Mouse (Mus musculus) CH12.LX (cell line): ENCODE measurements at regions not wholly inside any gene's neighbourhood (a gene's known extent, or its start where the extent isn't known, plus 50 kb on each side); places are given as distances from the start of the nearest gene placed in this dataset.

Experiments
- DNase-seq: peaks from one replicate; pipeline ENCODE4 v3.0.0-alpha.2; 2013; ENCODE audit errors: extremely low read depth
- H3K27ac ChIP-seq: 2 replicates; pipeline ENCODE4 v1.5.1; 2012; ENCODE audit warnings: low read depth, mild to moderate bottlenecking, control low read depth, moderate library complexity; ENCODE audit not compliant: insufficient read depth
- H3K27me3 ChIP-seq: replicated peaks from 2 replicates; pipeline ENCODE3; 2012; ENCODE audit warnings: inconsistent platforms
- H3K36me3 ChIP-seq, 2 experiments: replicated peaks in 1 of 2; 2 replicates each; pipeline versions ENCODE3 to v1.6.1; 2012; ENCODE audit warnings: inconsistent platforms in 1 of 2, low read length in 1 of 2, mild to moderate bottlenecking in 1 of 2, mixed read lengths in 1 of 2, moderate library complexity in 1 of 2; ENCODE audit not compliant: control insufficient read depth in 1 of 2, insufficient read depth in 1 of 2
- H3K4me1 ChIP-seq, 2 experiments: 2 replicates each; pipeline ENCODE4 v1.6.1; 2012; ENCODE audit warnings: inconsistent platforms in 1 of 2, moderate library complexity in 1 of 2; ENCODE audit not compliant: insufficient read depth in 2 of 2, control insufficient read depth in 1 of 2
- H3K4me2 ChIP-seq: 2 replicates; pipeline ENCODE4 v1.6.1; 2012; ENCODE audit warnings: low read depth, mild to moderate bottlenecking, control low read depth; ENCODE audit not compliant: poor library complexity, insufficient read depth, severe bottlenecking
- H3K4me3 ChIP-seq, 3 experiments: fragments of 150-350 bp in 1 of 3; sonication (generic) in 1 of 3; replicated peaks in 1 of 3; 2 replicates each; pipeline versions ENCODE3 to v1.5.1; 2011 to 2012; ENCODE audit warnings: low read depth in 2 of 3, low read length in 2 of 3, mild to moderate bottlenecking in 2 of 3, moderate library complexity in 2 of 3, control low read depth in 1 of 3, improper control_type of control experiment in 1 of 3, inconsistent platforms in 1 of 3, mixed read lengths in 1 of 3; ENCODE audit not compliant: poor library complexity in 1 of 3
- H3K79me2 ChIP-seq: replicated peaks from 2 replicates; pipeline ENCODE4 v1.6.1; 2012; ENCODE audit warnings: mild to moderate bottlenecking, moderate library complexity; ENCODE audit not compliant: control insufficient read depth, poor library complexity, insufficient read depth, severe bottlenecking; ENCODE audit errors: extremely low read depth
- H3K9ac ChIP-seq: 2 replicates; pipeline ENCODE4 v1.6.1; 2012; ENCODE audit warnings: low read depth, mild to moderate bottlenecking, control low read depth, moderate library complexity; ENCODE audit not compliant: insufficient read depth
- H3K9me3 ChIP-seq: replicated peaks from 2 replicates; pipeline ENCODE3; 2012; ENCODE audit warnings: low read length, inconsistent platforms, mixed read lengths
- CHD1 ChIP-seq: IDR thresholded peaks from 2 replicates; pipeline ENCODE4 v1.6.1; 2012; ENCODE audit warnings: low read depth, low read length, improper control_type of control experiment, inconsistent platforms
- CHD2 ChIP-seq: IDR thresholded peaks from 2 replicates; pipeline ENCODE4 v1.6.1; 2011; ENCODE audit warnings: low read length, improper control_type of control experiment
- CTCF ChIP-seq, 2 experiments: IDR thresholded peaks in 1 of 2; conservative IDR thresholded peaks in 1 of 2; 2 replicates each; pipeline ENCODE4 v1.5.1; 2011 to 2012; ENCODE audit warnings: low read depth in 2 of 2, low read length in 2 of 2, improper control_type of control experiment in 1 of 2, inconsistent platforms in 1 of 2, mild to moderate bottlenecking in 1 of 2, moderate library complexity in 1 of 2
- ELF1 ChIP-seq: IDR thresholded peaks from 2 replicates; pipeline ENCODE4 v1.6.1; 2014; ENCODE audit warnings: low read depth, mild to moderate bottlenecking, inconsistent platforms, low read length, improper control_type of control experiment
- EP300 ChIP-seq: IDR thresholded peaks from 2 replicates; pipeline ENCODE4 v1.6.1; 2011; ENCODE audit warnings: low read length, improper control_type of control experiment
- ETS1 ChIP-seq: conservative IDR thresholded peaks from 2 replicates; pipeline ENCODE4 v1.6.1; 2012; ENCODE audit warnings: low read depth, mild to moderate bottlenecking, inconsistent platforms, low read length, improper control_type of control experiment, moderate library complexity
- GABPA ChIP-seq: IDR thresholded peaks from 2 replicates; pipeline ENCODE4 v1.6.1; 2012; ENCODE audit warnings: low read depth, low read length, improper control_type of control experiment, inconsistent platforms; ENCODE audit not compliant: insufficient replicate concordance
- HCFC1 ChIP-seq: IDR thresholded peaks from 2 replicates; pipeline ENCODE4 v1.6.1; 2012; ENCODE audit warnings: low read depth, mild to moderate bottlenecking, inconsistent platforms, low read length, improper control_type of control experiment
- JUN ChIP-seq: IDR thresholded peaks from 2 replicates; pipeline ENCODE4 v1.6.1; 2011; ENCODE audit warnings: low read depth, mild to moderate bottlenecking, low read length, improper control_type of control experiment, moderate library complexity; ENCODE audit not compliant: insufficient read depth
- JUND ChIP-seq: conservative IDR thresholded peaks from 2 replicates; pipeline ENCODE4 v1.6.1; 2011; ENCODE audit warnings: low read depth, low read length, improper control_type of control experiment
- KAT2A ChIP-seq: IDR thresholded peaks from 2 replicates; pipeline ENCODE4 v1.6.1; 2012; ENCODE audit warnings: low read length, improper control_type of control experiment, inconsistent platforms; ENCODE audit not compliant: insufficient replicate concordance
- MAFK ChIP-seq: IDR thresholded peaks from 2 replicates; pipeline ENCODE4 v1.6.1; 2011; ENCODE audit warnings: low read length, improper control_type of control experiment; ENCODE audit not compliant: insufficient replicate concordance
- MAX ChIP-seq: IDR thresholded peaks from 2 replicates; pipeline ENCODE4 v1.6.1; 2011; ENCODE audit warnings: low read length, improper control_type of control experiment
- MEF2A ChIP-seq: IDR thresholded peaks from 2 replicates; pipeline ENCODE4 v1.6.1; 2014; ENCODE audit warnings: low read depth, mild to moderate bottlenecking, inconsistent platforms, low read length, improper control_type of control experiment, borderline replicate concordance
- MXI1 ChIP-seq: IDR thresholded peaks from 2 replicates; pipeline ENCODE4 v1.6.1; 2011; ENCODE audit warnings: mild to moderate bottlenecking, low read depth, low read length, improper control_type of control experiment
- MYC ChIP-seq: IDR thresholded peaks from 2 replicates; pipeline ENCODE4 v1.6.1; 2011; ENCODE audit warnings: low read depth, mild to moderate bottlenecking, improper control_type of control experiment, low read length
- NELFE ChIP-seq: IDR thresholded peaks from 2 replicates; pipeline ENCODE4 v1.6.1; 2011; ENCODE audit warnings: low read depth, low read length, improper control_type of control experiment
- NRF1 ChIP-seq: IDR thresholded peaks from 2 replicates; pipeline ENCODE4 v1.6.1; 2014; ENCODE audit warnings: low read depth, mild to moderate bottlenecking, inconsistent platforms, low read length, improper control_type of control experiment, moderate library complexity
- PAX5 ChIP-seq: IDR thresholded peaks from 2 replicates; pipeline ENCODE4 v1.6.1; 2012; ENCODE audit warnings: low read length, inconsistent platforms, mixed read lengths
- POLR2AphosphoS2 ChIP-seq: IDR thresholded peaks from 2 replicates; pipeline ENCODE4 v1.6.1; 2011; ENCODE audit warnings: low read depth, low read length, improper control_type of control experiment
- RCOR1 ChIP-seq: conservative IDR thresholded peaks from 2 replicates; pipeline ENCODE4 v1.6.1; 2012; ENCODE audit warnings: low read depth, mild to moderate bottlenecking, inconsistent platforms, low read length, improper control_type of control experiment
- TBP ChIP-seq: conservative IDR thresholded peaks from 2 replicates; pipeline ENCODE4 v1.6.1; 2011; ENCODE audit warnings: low read depth, low read length, improper control_type of control experiment
- TCF12 ChIP-seq: IDR thresholded peaks from 2 replicates; pipeline ENCODE4 v1.6.1; 2014; ENCODE audit warnings: low read depth, mild to moderate bottlenecking, inconsistent platforms, low read length, improper control_type of control experiment
- UBTF ChIP-seq: IDR thresholded peaks from 2 replicates; pipeline ENCODE4 v1.6.1; 2012; ENCODE audit warnings: low read depth, mild to moderate bottlenecking, inconsistent platforms, low read length, improper control_type of control experiment, moderate library complexity
- USF2 ChIP-seq: conservative IDR thresholded peaks from 2 replicates; pipeline ENCODE4 v1.6.1; 2011; ENCODE audit warnings: low read depth, low read length, improper control_type of control experiment
- ZC3H11A ChIP-seq: IDR thresholded peaks from 2 replicates; pipeline ENCODE4 v1.6.1; 2012; ENCODE audit warnings: low read depth, mild to moderate bottlenecking, inconsistent platforms, low read length, improper control_type of control experiment
- dilution Hi-C: fragments of 300-500 bp; cut with MboI; formaldehyde crosslinking; loops from 2 replicates; pipeline ENCODE4 v1.14.3; 2020; ENCODE audit warnings: low sequenced_read_pairs; ENCODE audit not compliant: extremely low pct_unique_long_range_greater_than_20kb, extremely low pct_ligation_motif_present
- in situ Hi-C: fragments of 300-500 bp; cut with MboI; formaldehyde crosslinking; loops from 3 replicates; pipeline ENCODE4 v1.14.3; 2019; ENCODE audit warnings: low sequenced_read_pairs, low pct_ligation_motif_present, low pct_unique_long_range_greater_than_20kb, mixed read lengths

DNA sequence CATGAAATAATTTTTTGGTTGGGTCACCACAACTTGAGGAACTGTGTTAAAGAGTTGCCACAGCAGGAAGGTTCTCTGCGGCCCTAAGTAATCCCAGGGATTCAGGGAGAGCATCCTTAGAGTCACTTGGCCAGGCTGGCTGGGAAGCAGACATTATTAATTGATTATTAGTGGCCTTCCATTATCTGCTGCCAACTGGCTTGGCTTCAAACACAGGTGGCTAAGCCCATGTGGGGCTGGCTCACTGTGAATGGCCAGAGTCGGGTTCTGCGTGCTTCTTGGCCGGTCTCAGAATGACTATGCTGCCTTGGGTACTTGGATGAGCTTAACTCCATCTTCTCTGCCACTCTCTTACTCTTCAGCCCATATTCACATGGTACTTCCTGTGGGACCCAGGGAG is 144.2 kb downstream of the Trim33 start:
- Histone ChIP-seq H3K27me3 (no peaks in the 10 kb centered on the region), H3K4me1 (no peaks in the 10 kb centered on the region), H3K27ac (no peak overlapping the region), H3K4me3 (no peak overlapping the region), H3K4me2 (no peak overlapping the region), H3K9ac (no peak overlapping the region), H3K9me3 (no peaks in the 10 kb centered on the region), H3K36me3 (no peaks in the 10 kb centered on the region), H3K79me2 (no peaks in the 10 kb centered on the region)
- in situ Hi-C loops (no loop called here), dilution Hi-C loops (no loop called here)
- DNase-seq, result no peak
- TF ChIP-seq EP300, result no peak
- no peak for TF ChIP-seq CTCF (conservative IDR thresholded peaks at IDR 0.05 in 1 of 2, IDR thresholded peaks at IDR 0.05 in 1 of 2; ENCODE audit: low read depth in 2 of 2, low read length in 2 of 2)
- TF ChIP-seq MXI1, result no peak
- TF ChIP-seq JUND, result no peak
- TF ChIP-seq NRF1, result no peak
- TF ChIP-seq ETS1, result no peak
- no peak for TF ChIP-seq MEF2A
- TF ChIP-seq UBTF, result no peak
- TF ChIP-seq KAT2A, result no peak
- TF ChIP-seq NELFE, result no peak
- TF ChIP-seq JUN, result no peak
- no peak for TF ChIP-seq POLR2AphosphoS2
- no peak for TF ChIP-seq ZC3H11A
- TF ChIP-seq TBP, result no peak
- TF ChIP-seq CHD2, result no peak
- TF ChIP-seq RCOR1, result no peak

DNA sequence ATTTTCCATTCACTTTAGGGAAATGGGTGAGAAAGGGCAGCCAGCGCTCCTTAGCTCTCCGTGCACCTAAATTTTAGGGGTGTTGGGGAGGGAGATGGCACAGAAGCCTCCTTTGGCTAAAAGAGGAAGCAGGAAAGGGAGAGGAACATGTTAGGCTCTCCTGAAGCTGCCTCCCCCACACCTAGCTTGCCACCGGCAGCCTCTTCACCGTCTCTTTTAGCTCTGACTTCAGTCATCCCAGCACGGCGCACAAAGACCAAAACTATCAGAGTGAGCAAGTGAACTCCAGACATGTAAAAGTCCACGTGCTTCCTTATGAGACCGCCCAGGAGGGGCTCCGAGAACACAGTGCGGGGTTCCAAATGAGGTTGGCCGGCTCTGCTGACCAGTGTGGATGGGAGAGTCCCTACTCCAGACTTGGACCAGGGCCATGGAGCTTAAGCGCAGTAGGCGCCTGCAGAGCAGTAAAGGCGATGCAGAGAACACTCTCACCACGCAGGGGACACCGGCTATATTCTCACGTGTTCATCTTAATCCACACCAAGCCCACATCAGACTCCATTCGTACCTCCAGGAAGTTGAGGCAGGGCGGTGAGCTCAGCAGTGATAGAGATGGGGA is 146.8 kb downstream of the Trim33 start:
- no peak for DNase-seq
- no peak overlapping the region for H3K9ac ChIP-seq
- H3K4me2 ChIP-seq, result peak overlapping the region; percentile 1; the same call in 1 of the 2 replicates
- no peak for TF ChIP-seq UBTF
- no peak for TF ChIP-seq USF2
- TF ChIP-seq MAX, result no peak
- TF ChIP-seq CHD2, result no peak
- no peak for TF ChIP-seq TCF12
- no peak for TF ChIP-seq MAFK
- TF ChIP-seq HCFC1, result no peak
- TF ChIP-seq ZC3H11A, result no peak
- TF ChIP-seq CHD1, result no peak
- TF ChIP-seq ETS1, result no peak
- no peak for TF ChIP-seq GABPA
- no peak for TF ChIP-seq ELF1
- TF ChIP-seq TBP, result no peak
- no peak for TF ChIP-seq MYC
- TF ChIP-seq PAX5, result no peak
- no peak for TF ChIP-seq RCOR1
- H3K9me3 ChIP-seq, result no peaks in the 10 kb centered on the region
- no peaks in the 10 kb centered on the region for H3K36me3 ChIP-seq
- dilution Hi-C loops (no loop called here), in situ Hi-C loops (no loop called here)
- H3K4me1 ChIP-seq, result no peaks in the 10 kb centered on the region
- no peaks in the 10 kb centered on the region for H3K79me2 ChIP-seq
- H3K27ac ChIP-seq, result no peak overlapping the region
- H3K4me3 ChIP-seq, result no peak overlapping the region
- no peaks in the 10 kb centered on the region for H3K27me3 ChIP-seq
